17 mouse cellular contexts compared by ENCODE assay signal in genomic region chr8:114801428-114802134, GRCm38 (mm10).
A peak's percentile ranks its signal among the peaks of the same experiment; 100 is the strongest.
DNase-seq lines count a peak whose midpoint lies in the region; ATAC-seq lines count a peak whose summit lies in the region.
"Had no signal": no experiment of that assay in that cellular context is flagged by ENCODE, and none has a peak within 500 bp of the region (broad histone marks: within the 10 kb centered on the region; RNA-seq: fewer than 3 reads in every experiment).

No protein-coding gene starts in this region.

- 0 out of 2 replicates have a peak, but pooled peaks have one; percentile 36 for ATAC-seq in liver, embryonic 11.5 days (replicated peaks; ENCODE audit: low FRiP score)
- peak; percentile 87 for ATAC-seq in intestine, embryonic 16.5 days
- ATAC-seq: forebrain, postnatal 0 days; hindbrain, embryonic 16.5 days had no signal

- no peak overlapping the region for H3K27ac ChIP-seq in liver, embryonic 11.5 days (ENCODE audit: low read depth, low read length)
- no peak overlapping the region for H3K27ac ChIP-seq in intestine, embryonic 16.5 days (ENCODE audit: low read length)
- no peak overlapping the region for H3K27ac ChIP-seq in midbrain, embryonic 10.5 days (replicated peaks)
- H3K27ac ChIP-seq: limb, embryonic 15.5 days had no signal

- H3K4me1 ChIP-seq in liver, embryonic 11.5 days (replicated peaks; ENCODE audit: control insufficient read depth, insufficient read depth, low read length): no peaks in the 10 kb centered on the region; the same call in 1 of the 2 replicates
- H3K4me1 ChIP-seq in intestine, embryonic 16.5 days (ENCODE audit: control insufficient read depth, insufficient read depth, low read length): peaks cover 5% of the 10 kb centered on the region; the same call in 1 of the 2 replicates
- peaks cover 10% of the 10 kb centered on the region for H3K4me1 ChIP-seq in midbrain, embryonic 10.5 days
- H3K4me1 ChIP-seq: limb, embryonic 15.5 days had no signal

- H3K4me2 ChIP-seq in liver, embryonic 11.5 days: no peak overlapping the region
- no peak overlapping the region for H3K4me2 ChIP-seq in intestine, embryonic 16.5 days (ENCODE audit: low read depth, low read length)
- H3K4me2 ChIP-seq: limb, embryonic 15.5 days had no signal

- no peaks in the 10 kb centered on the region for H3K9me3 ChIP-seq in liver, embryonic 11.5 days (ENCODE audit: control insufficient read depth, low read length)
- no peaks in the 10 kb centered on the region for H3K9me3 ChIP-seq in intestine, embryonic 16.5 days (ENCODE audit: control insufficient read depth, low read length)
- H3K9me3 ChIP-seq in midbrain, embryonic 10.5 days (replicated peaks): no peaks in the 10 kb centered on the region
- H3K9me3 ChIP-seq: limb, embryonic 15.5 days had no signal

- no peak overlapping the region for H3K9ac ChIP-seq in liver, embryonic 11.5 days (ENCODE audit: low read depth, low read length)
- no peak overlapping the region for H3K9ac ChIP-seq in intestine, embryonic 16.5 days (ENCODE audit: low read depth, low read length)
- H3K9ac ChIP-seq: forebrain, postnatal 0 days; limb, embryonic 15.5 days had no signal

- 50% methylated on average over 7 of the region's 7 CpGs for WGBS in liver, embryonic 11.5 days
- 79% methylated on average over 7 of the region's 7 CpGs for WGBS in intestine, embryonic 16.5 days
- WGBS in midbrain, embryonic 10.5 days: 63% methylated on average over 7 of the region's 7 CpGs

- DNase-seq in liver, embryonic 11.5 days (ENCODE audit: low spot score): no peak
- DNase-seq in liver: no peak
- peak; percentile 74 to 79 for DNase-seq in B cell, adult 2 months
- peak; percentile 34 for DNase-seq in ES-CJ7 (ENCODE audit: low read depth, low spot score)
- DNase-seq in midbrain, embryonic 10.5 days (ENCODE audit: low spot score): no peak
- DNase-seq in adrenal gland, postnatal 14 days: no peak
- DNase-seq in layer of hippocampus, adult 11-12 months (ENCODE audit: low spot score): no peak
- DNase-seq: adrenal gland, postnatal 10 days; cerebellum, postnatal 14 days; forebrain, postnatal 0 days; gastrocnemius, postnatal 36 days; kidney, postnatal 14 days had no signal

- H3K27me3 ChIP-seq in liver, embryonic 11.5 days (replicated peaks; ENCODE audit: control insufficient read depth, insufficient read depth, low read length): no peaks in the 10 kb centered on the region
- H3K27me3 ChIP-seq in intestine, embryonic 16.5 days (replicated peaks; ENCODE audit: control insufficient read depth, insufficient read depth, low read length): no peaks in the 10 kb centered on the region
- H3K27me3 ChIP-seq in midbrain, embryonic 10.5 days (ENCODE audit: low read depth, poor library complexity, severe bottlenecking): no peaks in the 10 kb centered on the region
- H3K27me3 ChIP-seq: CH12.LX; limb, embryonic 15.5 days had no signal

- H3K36me3 ChIP-seq in liver, embryonic 11.5 days (ENCODE audit: control insufficient read depth, insufficient read depth, low read length): no peaks in the 10 kb centered on the region
- no peaks in the 10 kb centered on the region for H3K36me3 ChIP-seq in intestine, embryonic 16.5 days (ENCODE audit: control insufficient read depth, insufficient read depth, low read length)
- no peaks in the 10 kb centered on the region for H3K36me3 ChIP-seq in midbrain, embryonic 10.5 days
- H3K36me3 ChIP-seq: limb, embryonic 15.5 days had no signal

- no peak overlapping the region for H3K4me3 ChIP-seq in liver, embryonic 11.5 days (ENCODE audit: low read depth, low read length)
- no peak overlapping the region for H3K4me3 ChIP-seq in intestine, embryonic 16.5 days (ENCODE audit: low read length)
- H3K4me3 ChIP-seq in midbrain, embryonic 10.5 days: no peak overlapping the region
- H3K4me3 ChIP-seq: limb, embryonic 15.5 days; myocyte had no signal

Comparison
In these comparisons a context has a peak if more than half of its experiments do, and no peak if none do; other contexts are left out.
1. DNase-seq: peak in B cell, adult 2 months (2 of 2) and ES-CJ7 (single experiment); none in liver, embryonic 11.5 days (single experiment), liver (single experiment), midbrain, embryonic 10.5 days (single experiment), adrenal gland, postnatal 14 days (single experiment) and layer of hippocampus, adult 11-12 months (single experiment).